Mouse (Mus musculus): ENCODE data around the gene Adcy1. TPM values are rescaled to one million over a fixed set of nuclear protein-coding genes. Genes with fewer than 3 reads are reported as not detected.

Gene Adcy1
- total and polyA plus RNA-seq, 2 experiments from 2014 or later, result 12.6 to 142 TPM

DNA sequence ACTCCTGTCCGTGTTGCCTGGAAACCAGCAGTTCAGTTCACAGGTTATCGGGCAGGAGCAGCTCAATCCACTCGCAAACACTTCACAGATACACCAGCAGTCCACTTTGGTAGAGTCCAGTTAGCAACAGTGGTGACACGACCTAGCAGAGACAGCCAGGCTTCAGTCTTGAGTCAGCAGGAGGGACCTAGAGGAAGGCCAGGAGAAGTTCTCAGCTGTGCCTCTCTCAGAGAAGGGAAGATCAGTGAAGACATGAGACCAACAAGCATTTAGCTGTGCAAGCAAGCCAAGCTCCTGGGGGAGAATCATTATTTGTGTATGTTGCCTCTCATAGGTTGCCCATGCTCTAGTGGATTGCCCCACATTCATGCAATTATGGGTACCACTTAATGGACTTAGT is 164.8 kb downstream of the Adcy1 start:
- Histone ChIP-seq H3K27ac (ENCODE audit: low read depth, low read length) (no peak overlapping the region), H3K9ac (replicated peaks; ENCODE audit: low read length, poor library complexity, severe bottlenecking) (no peak overlapping the region), H3K9me3 (ENCODE audit: low read length) (no peaks in the 10 kb centered on the region), H3K4me3 (ENCODE audit: low read depth, low read length) (no peak overlapping the region), H3K4me2 (ENCODE audit: low read depth, low read length, poor library complexity, severe bottlenecking) (no peak overlapping the region), H3K36me3 (ENCODE audit: insufficient read depth, low read length) (no peaks in the 10 kb centered on the region), H3K4me1 (ENCODE audit: insufficient read depth, low read length) (no peaks in the 10 kb centered on the region), H3K27me3 (ENCODE audit: insufficient read depth, low read length) (no peaks in the 10 kb centered on the region)
- no peak for TF ChIP-seq CTCF (IDR thresholded peaks at IDR 0.05)
- DNase-seq (ENCODE audit: low spot score), result no peak
- no peak for ATAC-seq (ENCODE audit: low FRiP score)
- 86% methylated on average over 4 of the region's 4 CpGs for WGBS

Other genes starting within 250 kb of the Adcy1 start
- not detected in 2 replicates for gene Gm11983, start 225.8 kb upstream of the Adcy1 start, total RNA-seq (2014; rRNA removed)
- gene Gm11983, start 225.8 kb upstream of the Adcy1 start, polyA plus RNA-seq (2015; fragmentation: Nextera tagmentation; extraction: Ambion mirVana), result not detected in 2 replicates
- gene Gm11985, start 125.1 kb downstream of the Adcy1 start, total RNA-seq (2014; rRNA removed), result not detected in 2 replicates
- gene Gm11985, start 125.1 kb downstream of the Adcy1 start, polyA plus RNA-seq (2015; fragmentation: Nextera tagmentation; extraction: Ambion mirVana), result not detected in 2 replicates
- not detected in 2 replicates for gene Igfbp1, start 134.3 kb downstream of the Adcy1 start, total RNA-seq (2014; rRNA removed)
- 0.11 TPM in 1 of 2 replicates, not detected in the other for gene Igfbp1, start 134.3 kb downstream of the Adcy1 start, polyA plus RNA-seq (2015; fragmentation: Nextera tagmentation; extraction: Ambion mirVana)
- 33.6 and 38.0 TPM in 2 replicates for gene Igfbp3, start 150.4 kb downstream of the Adcy1 start, total RNA-seq (2014; rRNA removed)
- gene Igfbp3, start 150.4 kb downstream of the Adcy1 start, polyA plus RNA-seq (2015; fragmentation: Nextera tagmentation; extraction: Ambion mirVana), result 19.4 and 21.0 TPM in 2 replicates